Mouse (Mus musculus) embryonic stem cell, embryonic (primary cell): Measurements from ENCODE around the gene Tenm4.

Experiments
- CTCF ChIA-PET, 4 experiments: fragments of 300-600 bp in 2 of 4; fragments of 350-600 bp in 2 of 4; sonication (Branson Sonifier 250); formaldehyde crosslinking; loops; one replicate each; lab custom pipeline; 2022; ENCODE audit warnings: inconsistent platforms in 2 of 4; lab: Charles Lee
- POLR2A ChIA-PET, 4 experiments: fragments of 300-600 bp in 2 of 4; fragments of 350-600 bp in 2 of 4; sonication (Branson Sonifier 250); formaldehyde crosslinking; loops; one replicate each; lab custom pipeline; 2022; ENCODE audit warnings: antibody characterized with exemption in 4 of 4, inconsistent platforms in 1 of 4; lab: Charles Lee

The Tenm4 gene

GRCm38 (mm10) chr7:96171596-96172563 lies 834 bp downstream of the Tenm4 start:
- POLR2A ChIA-PET: interaction anchor here in 2 of 4 experiments (0.6 to 2.1 kb wide), 3 partner anchors 13 to 38 kb away, joined by 3 to 5 read pairs (median 3); no protein-coding TSS in a partner anchor

GRCm38 (mm10) chr7:96176781-96177180 lies 5.7 kb downstream of the Tenm4 start:
- ChIA-PET POLR2A (interaction anchor here in 3 of 4 experiments (0.6 to 2.1 kb wide), 10 partner anchors 12 to 394 kb away, joined by 3 to 10 read pairs (median 4); no protein-coding TSS in a partner anchor), CTCF (interaction anchor here in 1 of 4 experiments (1.0 kb wide), 1 partner anchor 25 kb away, joined by 3 read pairs; no protein-coding TSS in a partner anchor)

More at GRCm38 (mm10) chr7:96171596-96172563, 834 bp downstream of the Tenm4 start:
- CTCF ChIA-PET: no interaction called here

GRCm38 (mm10) chr7:96181751-96182150 lies 10.7 kb downstream of the Tenm4 start:
- POLR2A ChIA-PET: interaction anchor here in 1 of 4 experiments (0.7 to 1.3 kb wide), 4 partner anchors 17 to 101 kb away, joined by 3 to 5 read pairs (median 3); no protein-coding TSS in a partner anchor
- CTCF ChIA-PET: no interaction called here

DNA sequence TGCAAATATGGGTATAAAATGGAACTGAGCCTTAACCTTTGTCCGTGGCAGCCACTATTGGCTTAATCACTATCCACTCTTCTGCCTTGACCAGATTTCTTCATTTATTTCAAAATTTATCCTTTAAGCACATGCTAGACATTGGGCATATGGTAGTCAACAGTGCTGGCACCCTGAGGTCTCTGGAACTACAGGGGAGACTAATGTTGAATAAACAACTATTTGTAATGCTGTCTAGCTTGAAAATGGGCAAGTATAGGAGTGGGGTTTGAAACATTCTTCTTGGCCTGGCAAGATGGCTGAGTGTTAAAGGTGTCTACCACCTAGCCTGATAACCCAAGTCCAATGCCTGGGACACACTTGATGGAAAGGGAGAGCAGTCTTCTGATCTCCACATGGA lies 12.1 kb downstream of the Tenm4 start:
- ChIA-PET CTCF (no interaction called here), POLR2A (interaction anchor here in 1 of 4 experiments (2.3 to 2.8 kb wide), 2 partner anchors 30 to 32 kb away, joined by 7 read pairs; no protein-coding TSS in a partner anchor)

GRCm38 (mm10) chr7:96185411-96185810 lies 14.4 kb downstream of the Tenm4 start:
- CTCF ChIA-PET: interaction anchor here in 1 of 4 experiments (0.6 kb wide), 1 partner anchor 17 kb away, joined by 3 read pairs; no protein-coding TSS in a partner anchor
- POLR2A ChIA-PET: interaction anchor here in 2 of 4 experiments (1.1 to 2.8 kb wide), 7 partner anchors 13 to 34 kb away, joined by 3 to 7 read pairs (median 4); no protein-coding TSS in a partner anchor

DNA sequence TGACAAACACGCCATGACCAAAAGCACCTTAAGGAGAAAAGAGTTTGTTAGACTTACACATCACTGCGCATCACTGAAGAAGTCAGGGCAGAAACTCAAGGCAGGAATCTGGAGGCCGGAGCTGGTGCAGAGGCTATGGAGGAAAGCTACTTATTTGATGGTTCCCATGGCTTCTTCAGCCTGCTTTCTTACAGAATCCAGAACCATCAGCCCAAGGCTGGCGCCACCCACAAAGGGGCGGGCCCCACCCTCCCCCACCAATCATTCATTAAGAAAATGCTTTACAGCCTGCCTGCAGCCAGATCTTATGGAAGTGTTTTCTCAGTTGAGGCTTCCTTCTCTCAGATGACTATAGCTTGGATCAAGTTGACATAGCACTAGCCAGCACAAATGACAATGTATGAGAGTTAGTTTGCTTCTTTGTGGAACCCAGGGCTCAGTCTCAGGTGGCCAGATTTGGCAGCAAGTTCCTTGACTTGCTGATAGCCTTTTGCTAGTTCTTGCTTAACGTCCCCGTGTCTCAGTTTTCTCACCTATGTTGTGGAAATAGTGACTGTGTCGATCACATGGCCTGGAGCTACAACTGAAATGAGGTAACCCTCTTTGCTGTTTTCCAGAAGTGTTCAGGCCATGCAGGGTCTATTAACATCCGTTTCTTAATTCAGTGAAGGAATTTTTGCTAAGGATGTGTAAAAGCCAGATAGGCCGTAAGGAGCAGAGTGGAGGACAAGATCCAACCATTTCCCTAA lies 32.9 kb downstream of the Tenm4 start:
- ChIA-PET CTCF (interaction anchor here in 3 of 4 experiments (0.6 to 1.6 kb wide), 6 partner anchors 52 to 444 kb away, joined by 3 to 10 read pairs (median 4); no protein-coding TSS in a partner anchor), POLR2A (interaction anchor here (0.6 to 2.8 kb wide), 45 partner anchors 9 to 1148 kb away, joined by 3 to 75 read pairs (median 6); no protein-coding TSS in a partner anchor)

GRCm38 (mm10) chr7:96204809-96205350 lies 33.8 kb downstream of the Tenm4 start:
- CTCF ChIA-PET: interaction anchor here in 3 of 4 experiments (0.6 to 1.6 kb wide), 7 partner anchors 52 to 443 kb away, joined by 3 to 10 read pairs (median 4); no protein-coding TSS in a partner anchor
- POLR2A ChIA-PET: interaction anchor here (0.6 to 2.8 kb wide), 57 partner anchors 8 to 1167 kb away, joined by 3 to 75 read pairs (median 5); partner anchors contain the start of gene Alg8 (in 1 of the 4)

DNA sequence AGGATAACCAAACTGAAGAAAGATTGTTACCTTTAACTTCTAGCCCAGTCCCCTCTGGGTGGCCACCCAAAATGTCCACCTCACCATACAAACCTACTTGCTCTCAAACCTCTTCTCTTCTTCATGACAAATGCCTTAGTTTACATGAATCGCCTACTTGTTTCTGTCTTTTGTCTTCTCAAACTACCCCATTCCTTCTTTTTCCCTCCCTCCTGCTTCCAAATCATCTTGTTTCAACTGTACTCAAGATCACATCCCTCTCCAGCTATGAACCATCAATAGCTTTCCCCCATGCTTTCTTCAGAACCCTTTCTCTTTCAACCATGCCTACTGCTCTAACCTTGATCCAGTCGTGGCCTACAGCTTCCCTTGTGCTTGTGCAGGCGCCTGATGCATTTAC lies 36.0 kb downstream of the Tenm4 start:
- ChIA-PET POLR2A (interaction anchor here in 3 of 4 experiments (0.7 to 1.8 kb wide), 6 partner anchors 9 to 54 kb away, joined by 3 to 9 read pairs (median 4); no protein-coding TSS in a partner anchor), CTCF (no interaction called here)

DNA sequence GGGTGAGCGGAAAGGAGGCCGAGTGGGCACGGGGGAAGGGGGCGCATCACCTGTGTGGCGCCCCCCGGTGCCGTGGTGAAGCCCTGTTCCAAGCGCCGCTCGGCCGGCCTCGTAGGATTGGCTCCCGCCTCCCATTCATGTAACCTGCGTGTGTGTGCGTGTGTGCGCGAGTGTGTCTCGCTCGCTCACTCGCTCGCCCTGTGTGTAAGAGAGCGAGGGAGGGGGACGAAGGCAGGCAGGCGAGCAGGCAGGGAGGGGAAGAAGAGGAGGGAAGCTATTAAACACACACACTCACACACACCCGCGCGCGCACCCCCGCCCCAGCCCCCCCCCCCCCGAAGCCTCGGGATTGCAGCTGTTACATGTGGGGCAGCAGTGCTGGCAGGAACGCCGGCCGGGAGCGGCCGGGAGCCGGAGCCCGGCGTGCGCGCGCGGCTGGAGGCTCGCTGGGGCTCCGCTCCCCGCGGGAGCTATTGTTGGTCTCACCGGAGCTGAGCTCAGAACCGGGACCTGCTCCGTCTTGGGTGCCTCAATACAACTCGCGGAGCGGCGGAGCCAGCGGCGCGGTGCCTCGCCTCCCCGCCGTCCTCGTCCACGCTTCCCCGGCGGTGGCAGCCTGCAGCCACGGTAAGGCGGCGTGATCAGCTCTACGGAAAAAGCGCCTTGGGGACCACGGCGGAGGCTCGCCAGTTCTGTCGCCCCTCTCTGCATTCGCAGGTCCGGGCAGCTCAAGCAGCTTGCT lies 38.9 kb downstream of the Tenm4 start:
- CTCF ChIA-PET: interaction anchor here in 1 of 4 experiments (0.6 to 1.5 kb wide), 3 partner anchors 57 to 173 kb away, joined by 3 to 5 read pairs (median 4); no protein-coding TSS in a partner anchor
- POLR2A ChIA-PET: interaction anchor here (0.6 to 7.9 kb wide), 32 partner anchors 9 to 1489 kb away, joined by 3 to 81 read pairs (median 4); no protein-coding TSS in a partner anchor

- ChIA-PET CTCF (interaction anchor here in 1 of 4 experiments (0.5 to 1.5 kb wide), 4 partner anchors 58 to 174 kb away, joined by 3 to 5 read pairs (median 4); no protein-coding TSS in a partner anchor), POLR2A (interaction anchor here (0.5 to 7.9 kb wide), 34 partner anchors 9 to 1488 kb away, joined by 3 to 81 read pairs (median 4); no protein-coding TSS in a partner anchor)
Measured at GRCm38 (mm10) chr7:96210525-96211369, 39.7 kb downstream of the Tenm4 start.

DNA sequence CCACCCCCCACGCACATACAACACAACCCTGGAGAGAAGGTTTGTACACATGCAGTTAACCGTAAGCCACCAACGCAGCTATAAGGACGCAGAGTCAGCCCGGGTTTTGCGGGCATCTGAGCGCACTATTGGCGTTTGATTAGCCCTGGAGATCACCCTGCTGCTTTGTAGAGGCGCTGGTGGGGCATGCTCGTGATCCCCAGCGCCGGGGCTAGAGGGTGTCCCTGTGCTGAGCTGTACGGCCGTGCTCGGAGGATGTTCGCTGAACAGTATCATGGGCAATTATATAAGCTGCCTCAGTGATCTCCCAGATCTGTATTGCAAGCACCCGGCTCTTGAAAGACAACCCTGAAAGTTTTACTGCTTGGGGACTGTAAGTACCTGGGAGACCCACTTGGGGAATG lies 40.6 kb downstream of the Tenm4 start:
- ChIA-PET CTCF (interaction anchor here in 1 of 4 experiments (0.5 kb wide), 1 partner anchor 172 kb away, joined by 3 read pairs; no protein-coding TSS in a partner anchor), POLR2A (interaction anchor here (0.5 to 7.9 kb wide), 21 partner anchors 9 to 88 kb away, joined by 3 to 81 read pairs (median 9); no protein-coding TSS in a partner anchor)

DNA sequence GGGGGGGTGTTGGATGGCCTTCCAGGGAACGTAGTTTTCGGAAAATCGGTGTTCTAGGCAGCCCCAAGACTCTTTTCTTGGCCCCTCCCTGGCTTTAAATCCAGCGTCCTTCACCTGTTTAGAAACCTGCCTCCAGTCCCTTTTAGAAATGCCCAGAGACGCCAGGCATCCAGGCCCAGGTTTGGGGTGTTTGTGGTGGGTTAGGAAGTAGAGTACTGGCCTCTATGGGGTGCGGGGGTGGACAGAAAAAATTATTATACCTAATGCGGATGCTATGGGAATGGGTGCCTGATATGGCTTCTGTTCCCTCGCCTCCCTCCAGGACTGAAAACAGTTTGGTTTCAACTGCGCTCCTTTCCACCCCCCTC lies 41.2 kb downstream of the Tenm4 start:
- CTCF ChIA-PET: no interaction called here
- POLR2A ChIA-PET: interaction anchor here in 3 of 4 experiments (0.6 to 7.9 kb wide), 20 partner anchors 7 to 62 kb away, joined by 3 to 81 read pairs (median 16); no protein-coding TSS in a partner anchor

DNA sequence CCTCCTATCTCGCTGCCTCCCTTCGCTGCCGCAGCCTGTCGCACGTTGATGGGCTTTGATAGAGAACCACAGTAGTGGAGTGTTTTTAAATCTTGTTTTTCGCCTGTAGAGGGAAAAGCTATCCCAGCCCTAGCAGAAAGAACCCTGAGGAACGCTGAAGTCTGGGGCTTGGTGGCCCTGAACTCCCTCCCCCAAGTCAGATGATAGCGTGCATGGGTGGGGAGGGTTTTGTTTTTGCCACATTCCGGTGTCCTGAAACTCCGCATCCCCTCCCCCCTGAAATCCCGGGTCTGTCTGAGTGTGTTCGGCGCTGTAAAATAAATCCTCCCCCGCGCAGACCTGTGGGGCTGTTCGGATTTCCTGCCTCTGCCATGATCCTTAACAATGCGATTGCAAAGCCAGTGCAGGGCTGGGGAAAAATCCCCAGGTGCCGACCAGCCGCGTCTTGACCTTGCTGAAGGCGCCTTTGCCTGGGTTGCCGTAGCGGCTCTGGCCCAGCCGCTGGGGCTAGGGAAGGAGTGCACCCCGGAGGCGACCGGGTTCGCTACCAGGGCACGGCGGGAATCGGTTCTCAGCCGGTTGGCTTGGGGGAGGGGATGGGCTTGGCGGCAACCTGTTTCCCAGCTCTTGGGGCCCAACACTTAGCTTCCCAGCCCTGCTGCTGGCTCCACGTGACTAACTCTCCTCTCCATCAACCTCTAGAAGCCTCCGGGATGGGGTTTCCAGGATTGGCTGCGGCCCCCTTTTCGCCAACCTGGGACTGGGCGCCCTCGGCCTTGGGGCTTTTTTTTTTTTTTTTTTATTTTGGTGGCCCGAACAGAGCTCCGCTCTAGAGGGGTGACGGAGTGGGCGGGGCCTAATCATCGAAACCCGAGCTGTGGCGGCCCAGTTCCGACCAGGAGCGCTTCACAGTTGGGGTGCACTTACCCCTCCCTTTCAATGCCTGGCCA lies 41.8 kb downstream of the Tenm4 start:
- POLR2A ChIA-PET: interaction anchor here (0.6 to 7.9 kb wide), 55 partner anchors 8 to 1964 kb away, joined by 3 to 81 read pairs (median 4); partner anchors contain the start of gene Nars2 (in 1 of the 4)

DNA sequence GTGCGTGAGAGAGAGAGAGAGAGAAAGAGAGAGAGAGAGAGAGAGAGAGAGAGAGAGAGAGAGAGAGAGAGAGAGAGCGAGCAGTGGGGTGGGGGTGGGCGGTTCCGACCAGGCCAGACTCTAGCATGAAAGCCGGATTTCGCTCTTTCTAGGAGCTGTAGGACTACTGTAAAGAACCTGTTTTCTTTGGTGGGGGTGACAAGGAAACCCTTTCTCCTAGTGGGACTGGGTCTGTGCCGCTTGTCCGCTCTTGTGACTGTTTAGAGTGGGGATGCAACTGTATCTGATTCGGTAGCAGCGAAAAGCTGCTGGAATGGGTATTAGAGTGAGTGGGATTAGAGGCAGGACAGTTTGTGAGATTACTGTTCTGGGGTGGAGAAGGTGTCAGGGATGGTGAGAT lies 42.7 kb downstream of the Tenm4 start:
- CTCF ChIA-PET: interaction anchor here in 3 of 4 experiments (0.6 to 1.3 kb wide), 8 partner anchors 22 to 281 kb away, joined by 3 to 9 read pairs (median 3); no protein-coding TSS in a partner anchor

More for the DNA sequence above, 41.8 kb downstream of the Tenm4 start:
- CTCF ChIA-PET: interaction anchor here (0.6 to 1.3 kb wide), 10 partner anchors 23 to 290 kb away, joined by 3 to 9 read pairs (median 3); no protein-coding TSS in a partner anchor

More for the DNA sequence above, 42.7 kb downstream of the Tenm4 start:
- POLR2A ChIA-PET: interaction anchor here (0.5 to 7.9 kb wide), 54 partner anchors 8 to 1963 kb away, joined by 3 to 81 read pairs (median 4); partner anchors contain the start of gene Nars2 (in 1 of the 4)
